ENCODE assay signal across 17 mouse cellular contexts in genomic region chr9:7796129-7796864, GRCm38 (mm10). TPM values are rescaled to one million over a fixed set of nuclear protein-coding genes. Genes with fewer than 3 reads are reported as not detected.
DNase-seq lines count a peak whose midpoint lies in the region; ATAC-seq and TF ChIP-seq lines count a peak whose summit lies in the region.
"Had no signal": no experiment of that assay in that cellular context is flagged by ENCODE, and none has a peak within 500 bp of the region (broad histone marks: within the 10 kb centered on the region; RNA-seq: fewer than 3 reads in every experiment).

No protein-coding gene starts in this region.

- TF ChIP-seq CTCF in MEL (IDR thresholded peaks at IDR 0.05 in 2 of 3, conservative IDR thresholded peaks at IDR 0.05 in 1 of 3; ENCODE audit: control insufficient read depth in 1 of 3, insufficient read depth in 1 of 3, low read depth in 2 of 3, low read length in 3 of 3, poor library complexity in 1 of 3, severe bottlenecking in 1 of 3) = no peak
- TF ChIP-seq CTCF in hindbrain, postnatal 0 days (IDR thresholded peaks at IDR 0.05; ENCODE audit: low read depth) = no peak

- H3K4me1 ChIP-seq in hindbrain, embryonic 13.5 days (replicated peaks) = no peaks in the 10 kb centered on the region
- H3K4me1 ChIP-seq in hindbrain, embryonic 10.5 days (replicated peaks) = no peaks in the 10 kb centered on the region
- peaks cover 6% of the 10 kb centered on the region in 2 experiments for H3K4me1 ChIP-seq in MEL (ENCODE audit: control insufficient read depth in 1 of 2, insufficient read depth in 2 of 2, low read length in 2 of 2)
- H3K4me1 ChIP-seq in hindbrain, postnatal 0 days (ENCODE audit: insufficient read depth, low read length) = no peaks in the 10 kb centered on the region; the same call in 1 of the 2 replicates
- H3K4me1 ChIP-seq: embryonic facial prominence, embryonic 15.5 days; lung, embryonic 15.5 days had no signal

- no peak overlapping the region for H3K4me2 ChIP-seq in hindbrain, embryonic 13.5 days
- no peak overlapping the region for H3K4me2 ChIP-seq in hindbrain, postnatal 0 days (ENCODE audit: low read depth, low read length)
- H3K4me2 ChIP-seq: embryonic facial prominence, embryonic 15.5 days; liver, embryonic 13.5 days; lung, embryonic 15.5 days had no signal

- no peak for TF ChIP-seq RAD21 in MEL (IDR thresholded peaks at IDR 0.05; ENCODE audit: low read depth, low read length)

- H3K79me2 ChIP-seq in MEL (ENCODE audit: control insufficient read depth, insufficient read depth, low read length, poor library complexity) = 0 out of 2 replicates have a peak, but pooled peaks cover 1% of the 10 kb centered on the region

- DNase-seq in hindbrain, embryonic 10.5 days (ENCODE audit: low spot score) = no peak
- DNase-seq in ES-CJ7 (ENCODE audit: low read depth, low spot score) (peak; percentile 75), MEL (ENCODE audit: low read depth, low spot score) (peak; percentile 49)
- no peak for DNase-seq in hindbrain, postnatal 0 days (ENCODE audit: low spot score)
- no peak for DNase-seq in gastrocnemius, postnatal 25 days
- DNase-seq: cerebellum, postnatal 10 days; kidney, adult 9 months; kidney, postnatal 36 days; layer of hippocampus, adult 9-11 months; liver, embryonic 13.5 days; thymus, postnatal 25 days had no signal

- TF ChIP-seq POLR2A in MEL (IDR thresholded peaks at IDR 0.05; ENCODE audit: control insufficient read depth in 1 of 2, insufficient read depth in 1 of 2, low read depth in 1 of 2, low read length in 2 of 2, poor library complexity in 1 of 2) = peak in 1 of 2 experiments; percentile 40; a peak in 2 of 4 replicates

- peak overlapping the region; percentile 10; the same call in 1 of the 2 replicates for H3K27ac ChIP-seq in hindbrain, embryonic 13.5 days
- H3K27ac ChIP-seq in hindbrain, embryonic 10.5 days = no peak overlapping the region
- H3K27ac ChIP-seq in MEL (ENCODE audit: control insufficient read depth, low read depth, low read length) = no peak overlapping the region
- no peak overlapping the region for H3K27ac ChIP-seq in hindbrain, postnatal 0 days
- H3K27ac ChIP-seq: embryonic facial prominence, embryonic 15.5 days; liver, embryonic 13.5 days; lung, embryonic 15.5 days; stomach, postnatal 0 days had no signal

- WGBS in hindbrain, embryonic 13.5 days = 54% methylated on average over 6 of the region's 6 CpGs
- WGBS in hindbrain, embryonic 10.5 days = 64% methylated on average over 6 of the region's 6 CpGs
- 44% methylated on average over 6 of the region's 6 CpGs for WGBS in hindbrain, postnatal 0 days

- H3K9me3 ChIP-seq in hindbrain, embryonic 13.5 days = no peaks in the 10 kb centered on the region
- H3K9me3 ChIP-seq in hindbrain, embryonic 10.5 days = no peaks in the 10 kb centered on the region
- no peaks in the 10 kb centered on the region for H3K9me3 ChIP-seq in MEL (replicated peaks; ENCODE audit: insufficient read depth, low read length)
- no peaks in the 10 kb centered on the region for H3K9me3 ChIP-seq in hindbrain, postnatal 0 days (ENCODE audit: low read length)
- H3K9me3 ChIP-seq: embryonic facial prominence, embryonic 15.5 days; liver, embryonic 13.5 days; lung, embryonic 15.5 days had no signal

- no peak overlapping the region for H3K9ac ChIP-seq in hindbrain, embryonic 13.5 days
- H3K9ac ChIP-seq in MEL (ENCODE audit: control insufficient read depth, low read depth, low read length, poor library complexity, severe bottlenecking) = no peak overlapping the region
- no peak overlapping the region for H3K9ac ChIP-seq in hindbrain, postnatal 0 days (replicated peaks; ENCODE audit: low read length)
- H3K9ac ChIP-seq: embryonic facial prominence, embryonic 15.5 days; liver, embryonic 13.5 days; lung, embryonic 15.5 days had no signal

- H3K4me3 ChIP-seq in hindbrain, embryonic 13.5 days = no peak overlapping the region
- H3K4me3 ChIP-seq in hindbrain, embryonic 10.5 days = no peak overlapping the region
- H3K4me3 ChIP-seq in MEL (ENCODE audit: control insufficient read depth in 1 of 2, insufficient read depth in 1 of 2, low read depth in 2 of 2, low read length in 2 of 2) = no peak overlapping the region
- H3K4me3 ChIP-seq in hindbrain, postnatal 0 days (ENCODE audit: low read length) = no peak overlapping the region
- H3K4me3 ChIP-seq: embryonic facial prominence, embryonic 15.5 days; liver, embryonic 13.5 days; lung, embryonic 15.5 days had no signal

- peak; percentile 59; the same call in 1 of the 2 replicates for ATAC-seq in hindbrain, embryonic 13.5 days (ENCODE audit: low FRiP score)
- ATAC-seq in hindbrain, postnatal 0 days = 0 out of 2 replicates have a peak, but pooled peaks have one; percentile 51
- ATAC-seq in megakaryocyte, adult 5-6 weeks (ENCODE audit: poor library complexity, severe bottlenecking) = no peak
- ATAC-seq: inflammation-experienced regulatory T-cells, adult 6 months had no signal

- H3K27me3 ChIP-seq in hindbrain, embryonic 13.5 days = no peaks in the 10 kb centered on the region
- H3K27me3 ChIP-seq in hindbrain, embryonic 10.5 days (ENCODE audit: insufficient read depth, poor library complexity, severe bottlenecking) = no peaks in the 10 kb centered on the region
- no peaks in the 10 kb centered on the region for H3K27me3 ChIP-seq in MEL (ENCODE audit: control insufficient read depth in 1 of 2, insufficient read depth in 2 of 2, low read length in 2 of 2)
- H3K27me3 ChIP-seq in hindbrain, postnatal 0 days (ENCODE audit: insufficient read depth, low read length) = no peaks in the 10 kb centered on the region
- H3K27me3 ChIP-seq: embryonic facial prominence, embryonic 15.5 days; liver, embryonic 13.5 days; lung, embryonic 15.5 days had no signal

- H3K36me3 ChIP-seq in hindbrain, embryonic 13.5 days = peaks cover 16% of the 10 kb centered on the region
- peaks cover 42% of the 10 kb centered on the region for H3K36me3 ChIP-seq in hindbrain, embryonic 10.5 days
- H3K36me3 ChIP-seq in MEL (ENCODE audit: control insufficient read depth in 1 of 2, insufficient read depth in 2 of 2, low read length in 2 of 2) = peaks cover 8 to 17% of the 10 kb centered on the region in 2 experiments
- no peaks in the 10 kb centered on the region for H3K36me3 ChIP-seq in hindbrain, postnatal 0 days (ENCODE audit: insufficient read depth, low read length)

- TF ChIP-seq EP300 in MEL (IDR thresholded peaks at IDR 0.05; ENCODE audit: low read depth in 1 of 2, low read length in 2 of 2) = no peak

TF ChIP-seq in MEL, 35 proteins besides CTCF, POLR2A, EP300 and RAD21:
- TF ChIP-seq E2F4 (IDR thresholded peaks at IDR 0.05; ENCODE audit: borderline replicate concordance, low read depth, low read length) (no peak), POLR2AphosphoS2 (IDR thresholded peaks at IDR 0.05; ENCODE audit: low read length) (peak; percentile 66; the same call in 1 of the 2 replicates), GABPA (IDR thresholded peaks at IDR 0.05; ENCODE audit: low read depth, low read length) (no peak)

RNA-seq across cellular contexts. Expression of gene Tmem123, which starts 32.5 kb away (rescaled TPM):
- polyA plus RNA-seq in hindbrain, embryonic 13.5 days (2015; fragmentation: Nextera tagmentation; extraction: Ambion mirVana) = 32.7 and 33.4 TPM in 2 replicates
- polyA plus RNA-seq in hindbrain, embryonic 10.5 days (2016; fragmentation: Nextera tagmentation; extraction: Ambion mirVana) = 110 and 126 TPM in 2 replicates
- total RNA-seq in MEL (2012; rRNA removed) = 40.1 and 43.5 TPM in 2 replicates
- 10 to 100 TPM in 1 of 2 experiments, not detected in 1; 88.8 TPM for polyA plus RNA-seq in MEL (2012; ENCODE audit: insufficient read depth in 1 of 2, insufficient read length in 2 of 2, low read depth in 1 of 2, low replicate concordance in 2 of 2, missing spikeins in 1 of 2)
- 20.9 and 24.7 TPM in 2 replicates for total RNA-seq in hindbrain, postnatal 0 days (2014; rRNA removed)
- 18.8 and 18.9 TPM in 2 replicates for polyA plus RNA-seq in hindbrain, postnatal 0 days (2015; fragmentation: Nextera tagmentation; extraction: Ambion mirVana)
- total RNA-seq in megakaryocyte, adult 5-6 weeks (2015) = 113 and 117 TPM in 2 replicates
- total RNA-seq in megakaryocyte, adult 5-6 weeks (2017) = 114 and 121 TPM in 2 replicates
- total RNA-seq in gastrocnemius, postnatal 25 days (2021) = 10 to 100 TPM; 18.6 to 19.6 TPM

RNA-seq across cellular contexts. Expression of gene Birc2, which starts 40.6 kb away (rescaled TPM):
- 44.8 and 47.2 TPM in 2 replicates for polyA plus RNA-seq in hindbrain, embryonic 13.5 days (2015; fragmentation: Nextera tagmentation; extraction: Ambion mirVana)
- 26.6 and 34.6 TPM in 2 replicates for polyA plus RNA-seq in hindbrain, embryonic 10.5 days (2016; fragmentation: Nextera tagmentation; extraction: Ambion mirVana)
- total RNA-seq in MEL (2012; rRNA removed) = 29.6 TPM in 2 replicates
- 10 to 100 TPM in 1 of 2 experiments, not detected in 1; 33.0 TPM for polyA plus RNA-seq in MEL (2012; ENCODE audit: insufficient read depth in 1 of 2, insufficient read length in 2 of 2, low read depth in 1 of 2, low replicate concordance in 2 of 2, missing spikeins in 1 of 2)
- 27.0 and 33.7 TPM in 2 replicates for total RNA-seq in hindbrain, postnatal 0 days (2014; rRNA removed)
- polyA plus RNA-seq in hindbrain, postnatal 0 days (2015; fragmentation: Nextera tagmentation; extraction: Ambion mirVana) = 28.8 and 29.5 TPM in 2 replicates
- total RNA-seq in megakaryocyte, adult 5-6 weeks (2015) = 28.5 and 29.5 TPM in 2 replicates
- 37.3 TPM in 2 replicates for total RNA-seq in megakaryocyte, adult 5-6 weeks (2017)
- 10 to 100 TPM; 15.6 to 18.4 TPM for total RNA-seq in gastrocnemius, postnatal 25 days (2021)

Comparison
In these comparisons a context has a peak if more than half of its experiments do, and no peak if none do; other contexts are left out.
1. DNase-seq: peak in ES-CJ7 (single experiment) and MEL (single experiment); none in hindbrain, embryonic 10.5 days (single experiment), hindbrain, postnatal 0 days (single experiment) and gastrocnemius, postnatal 25 days (single experiment).